ENCODE assay signal across 8 mouse cellular contexts in genomic region chr4:130175072-130175711, GRCm38 (mm10). TPM values are rescaled to one million over a fixed set of nuclear protein-coding genes. Genes with fewer than 3 reads are reported as not detected.
DNase-seq lines count a peak whose midpoint lies in the region; ATAC-seq and TF ChIP-seq lines count a peak whose summit lies in the region.

Gene Tinagl1, minus strand, starts transcription at chr4:130175122.

- H3K36me3 ChIP-seq in intestine, postnatal 0 days (ENCODE audit: control insufficient read depth, insufficient read depth) = peaks cover 14% of the 10 kb centered on the region; the same call in 1 of the 2 replicates
- no peaks in the 10 kb centered on the region for H3K36me3 ChIP-seq in lung, embryonic 14.5 days (ENCODE audit: insufficient read depth)
- H3K36me3 ChIP-seq in stomach, embryonic 14.5 days (ENCODE audit: control insufficient read depth, insufficient read depth, low read length) = no peaks in the 10 kb centered on the region

- H3K4me2 ChIP-seq in intestine, postnatal 0 days (replicated peaks; ENCODE audit: low read depth) = peak within 1 kb of the TSS; percentile 72
- H3K4me2 ChIP-seq in lung, embryonic 14.5 days = peak within 1 kb of the TSS; percentile 59
- H3K4me2 ChIP-seq in stomach, embryonic 14.5 days (replicated peaks; ENCODE audit: low read depth, low read length) = peak within 1 kb of the TSS; percentile 49

- peak within 1 kb of the TSS; percentile 87 for H3K27ac ChIP-seq in intestine, postnatal 0 days (ENCODE audit: low read depth, low read length)
- H3K27ac ChIP-seq in lung, embryonic 14.5 days (ENCODE audit: low read depth) = peak within 1 kb of the TSS; percentile 51
- H3K27ac ChIP-seq in stomach, embryonic 14.5 days (ENCODE audit: low read length) = no peak within 1 kb of the TSS; the same call in 1 of the 2 replicates

- H3K4me3 ChIP-seq in intestine, postnatal 0 days (ENCODE audit: low read depth, low read length) = peak within 1 kb of the TSS; percentile 42
- H3K4me3 ChIP-seq in lung, embryonic 14.5 days (ENCODE audit: low read depth, low read length) = peak within 1 kb of the TSS; percentile 28
- H3K4me3 ChIP-seq in stomach, embryonic 14.5 days (ENCODE audit: low read depth, low read length) = peak within 1 kb of the TSS; percentile 25

- peaks cover 10% of the 10 kb centered on the region for H3K4me1 ChIP-seq in intestine, postnatal 0 days (replicated peaks; ENCODE audit: control insufficient read depth, insufficient read depth, low read length)
- H3K4me1 ChIP-seq in lung, embryonic 14.5 days (ENCODE audit: insufficient read depth) = peaks cover 38% of the 10 kb centered on the region; the same call in 1 of the 2 replicates
- peaks cover 33% of the 10 kb centered on the region for H3K4me1 ChIP-seq in stomach, embryonic 14.5 days (ENCODE audit: control insufficient read depth, insufficient read depth, low read length)

- ATAC-seq in common myeloid progenitor, adult 5-6 weeks (replicated peaks; ENCODE audit: low read depth, poor library complexity, severe bottlenecking) = peak; percentile 31
- ATAC-seq in granulocyte monocyte progenitor cell, adult 5-6 weeks (replicated peaks; ENCODE audit: poor library complexity, severe bottlenecking) = peak; percentile 66
- peak; percentile 70 for ATAC-seq in intestine, postnatal 0 days
- ATAC-seq in lung, embryonic 14.5 days (ENCODE audit: insufficient read depth) = peak; percentile 45
- ATAC-seq in stomach, embryonic 14.5 days (ENCODE audit: insufficient number of reproducible peaks, insufficient read depth, low FRiP score, low read depth) = no peak

- peak within 1 kb of the TSS; percentile 57 for H3K9ac ChIP-seq in intestine, postnatal 0 days (ENCODE audit: low read depth, low read length)
- H3K9ac ChIP-seq in lung, embryonic 14.5 days = peak within 1 kb of the TSS; percentile 27
- peak within 1 kb of the TSS; percentile 7 for H3K9ac ChIP-seq in stomach, embryonic 14.5 days (replicated peaks; ENCODE audit: low read depth, low read length)

- WGBS in intestine, postnatal 0 days = 2% methylated on average over 14 of the region's 14 CpGs
- WGBS in lung, embryonic 14.5 days = 2% methylated on average over 14 of the region's 14 CpGs
- WGBS in stomach, embryonic 14.5 days = 3% methylated on average over 14 of the region's 14 CpGs

- no peak for DNase-seq in frontal cortex, adult 2 months (ENCODE audit: extremely low spot score in 1 of 2, low spot score in 1 of 2)
- DNase-seq in frontal cortex, postnatal 36 days (ENCODE audit: low spot score in 2 of 2) = no peak
- peak; percentile 62 for DNase-seq in lung, embryonic 14.5 days
- DNase-seq in testis, postnatal 14 days (ENCODE audit: low spot score) = no peak

- no peaks in the 10 kb centered on the region for H3K27me3 ChIP-seq in intestine, postnatal 0 days (replicated peaks; ENCODE audit: control insufficient read depth, insufficient read depth, low read length)
- peaks cover 8% of the 10 kb centered on the region; the same call in 1 of the 2 replicates for H3K27me3 ChIP-seq in lung, embryonic 14.5 days (ENCODE audit: insufficient read depth, low read length)
- 0 out of 2 replicates have a peak, but pooled peaks cover 2% of the 10 kb centered on the region for H3K27me3 ChIP-seq in stomach, embryonic 14.5 days (ENCODE audit: control insufficient read depth, insufficient read depth, low read length)

- no peaks in the 10 kb centered on the region for H3K9me3 ChIP-seq in intestine, postnatal 0 days (ENCODE audit: control insufficient read depth)
- H3K9me3 ChIP-seq in lung, embryonic 14.5 days (ENCODE audit: low read depth, low read length) = no peaks in the 10 kb centered on the region
- no peaks in the 10 kb centered on the region for H3K9me3 ChIP-seq in stomach, embryonic 14.5 days (ENCODE audit: control insufficient read depth, low read depth, low read length)

- no peak for TF ChIP-seq CTCF in intestine, postnatal 0 days (IDR thresholded peaks at IDR 0.05; ENCODE audit: low read depth)
- no peak for TF ChIP-seq CTCF in lung, embryonic 14.5 days (IDR thresholded peaks at IDR 0.05; ENCODE audit: low read depth)

RNA-seq across cellular contexts. Expression of gene Tinagl1, which starts in this region (rescaled TPM):
- polyA plus RNA-seq in frontal cortex, adult 2 months (2012; rRNA removed) = 12.1 and 14.4 TPM in 2 replicates
- 3.5 and 4.8 TPM in 2 replicates for total RNA-seq in common myeloid progenitor, adult 5-6 weeks (2017)
- 1.5 TPM in 1 of 2 replicates, not detected in the other for total RNA-seq in granulocyte monocyte progenitor cell, adult 5-6 weeks (2014; fragmentation: Nextera tagmentation)
- total RNA-seq in granulocyte monocyte progenitor cell, adult 5-6 weeks (2017) = 0.82 and 1.1 TPM in 2 replicates
- 87.2 and 88.8 TPM in 2 replicates for polyA plus RNA-seq in intestine, postnatal 0 days (2015; fragmentation: Nextera tagmentation; extraction: Ambion mirVana)
- polyA plus RNA-seq in lung, embryonic 14.5 days (2014; fragmentation: Nextera tagmentation; extraction: Ambion mirVana) = 29.6 and 30.3 TPM in 2 replicates
- polyA plus RNA-seq in stomach, embryonic 14.5 days (2014; fragmentation: Nextera tagmentation; extraction: Ambion mirVana) = 22.1 and 29.2 TPM in 2 replicates

Comparison
In these comparisons a context has a peak if more than half of its experiments do, and no peak if none do; other contexts are left out.
1. H3K9ac ChIP-seq: peak in every context shown above with its lines; median percentile 57 in intestine, postnatal 0 days; 27 in lung, embryonic 14.5 days; 7 in stomach, embryonic 14.5 days.